Mouse (Mus musculus) CH12.LX (cell line): Measurements from ENCODE around the gene Wnt6. TPM values are rescaled to one million over a fixed set of nuclear protein-coding genes. Genes with fewer than 3 reads are reported as not detected.
A peak's percentile ranks its signal among the peaks of the same experiment; 100 is the strongest.

Experiments used
- DNase-seq: peaks from one replicate; pipeline ENCODE4 v3.0.0-alpha.2; 2013; ENCODE audit errors: extremely low read depth
- H3K27ac ChIP-seq: 2 replicates; pipeline ENCODE4 v1.5.1; 2012; ENCODE audit warnings: low read depth, mild to moderate bottlenecking, control low read depth, moderate library complexity; ENCODE audit not compliant: insufficient read depth
- H3K27me3 ChIP-seq: replicated peaks from 2 replicates; pipeline ENCODE3; 2012; ENCODE audit warnings: inconsistent platforms
- H3K36me3 ChIP-seq, 2 experiments: replicated peaks in 1 of 2; 2 replicates each; pipeline versions ENCODE3 to v1.6.1; 2012; ENCODE audit warnings: inconsistent platforms in 1 of 2, low read length in 1 of 2, mild to moderate bottlenecking in 1 of 2, mixed read lengths in 1 of 2, moderate library complexity in 1 of 2; ENCODE audit not compliant: control insufficient read depth in 1 of 2, insufficient read depth in 1 of 2
- H3K4me1 ChIP-seq, 2 experiments: 2 replicates each; pipeline ENCODE4 v1.6.1; 2012; ENCODE audit warnings: inconsistent platforms in 1 of 2, moderate library complexity in 1 of 2; ENCODE audit not compliant: insufficient read depth in 2 of 2, control insufficient read depth in 1 of 2
- H3K4me2 ChIP-seq: 2 replicates; pipeline ENCODE4 v1.6.1; 2012; ENCODE audit warnings: low read depth, mild to moderate bottlenecking, control low read depth; ENCODE audit not compliant: poor library complexity, insufficient read depth, severe bottlenecking
- H3K4me3 ChIP-seq, 3 experiments: fragments of 150-350 bp in 1 of 3; sonication (generic) in 1 of 3; replicated peaks in 1 of 3; 2 replicates each; pipeline versions ENCODE3 to v1.5.1; 2011 to 2012; ENCODE audit warnings: low read depth in 2 of 3, low read length in 2 of 3, mild to moderate bottlenecking in 2 of 3, moderate library complexity in 2 of 3, control low read depth in 1 of 3, improper control_type of control experiment in 1 of 3, inconsistent platforms in 1 of 3, mixed read lengths in 1 of 3; ENCODE audit not compliant: poor library complexity in 1 of 3
- H3K79me2 ChIP-seq: replicated peaks from 2 replicates; pipeline ENCODE4 v1.6.1; 2012; ENCODE audit warnings: mild to moderate bottlenecking, moderate library complexity; ENCODE audit not compliant: control insufficient read depth, poor library complexity, insufficient read depth, severe bottlenecking; ENCODE audit errors: extremely low read depth
- H3K9ac ChIP-seq: 2 replicates; pipeline ENCODE4 v1.6.1; 2012; ENCODE audit warnings: low read depth, mild to moderate bottlenecking, control low read depth, moderate library complexity; ENCODE audit not compliant: insufficient read depth
- H3K9me3 ChIP-seq: replicated peaks from 2 replicates; pipeline ENCODE3; 2012; ENCODE audit warnings: low read length, inconsistent platforms, mixed read lengths
- CHD1 ChIP-seq: IDR thresholded peaks from 2 replicates; pipeline ENCODE4 v1.6.1; 2012; ENCODE audit warnings: low read depth, low read length, improper control_type of control experiment, inconsistent platforms
- CTCF ChIP-seq, 2 experiments: IDR thresholded peaks in 1 of 2; conservative IDR thresholded peaks in 1 of 2; 2 replicates each; pipeline ENCODE4 v1.5.1; 2011 to 2012; ENCODE audit warnings: low read depth in 2 of 2, low read length in 2 of 2, improper control_type of control experiment in 1 of 2, inconsistent platforms in 1 of 2, mild to moderate bottlenecking in 1 of 2, moderate library complexity in 1 of 2
- ELF1 ChIP-seq: IDR thresholded peaks from 2 replicates; pipeline ENCODE4 v1.6.1; 2014; ENCODE audit warnings: low read depth, mild to moderate bottlenecking, inconsistent platforms, low read length, improper control_type of control experiment
- EP300 ChIP-seq: IDR thresholded peaks from 2 replicates; pipeline ENCODE4 v1.6.1; 2011; ENCODE audit warnings: low read length, improper control_type of control experiment
- ETS1 ChIP-seq: conservative IDR thresholded peaks from 2 replicates; pipeline ENCODE4 v1.6.1; 2012; ENCODE audit warnings: low read depth, mild to moderate bottlenecking, inconsistent platforms, low read length, improper control_type of control experiment, moderate library complexity
- IRF4 ChIP-seq: IDR thresholded peaks from 2 replicates; pipeline ENCODE4 v1.6.1; 2014; ENCODE audit warnings: low read depth, mild to moderate bottlenecking, inconsistent platforms, low read length, improper control_type of control experiment
- JUN ChIP-seq: IDR thresholded peaks from 2 replicates; pipeline ENCODE4 v1.6.1; 2011; ENCODE audit warnings: low read depth, mild to moderate bottlenecking, low read length, improper control_type of control experiment, moderate library complexity; ENCODE audit not compliant: insufficient read depth
- JUND ChIP-seq: conservative IDR thresholded peaks from 2 replicates; pipeline ENCODE4 v1.6.1; 2011; ENCODE audit warnings: low read depth, low read length, improper control_type of control experiment
- MAFK ChIP-seq: IDR thresholded peaks from 2 replicates; pipeline ENCODE4 v1.6.1; 2011; ENCODE audit warnings: low read length, improper control_type of control experiment; ENCODE audit not compliant: insufficient replicate concordance
- MAZ ChIP-seq: IDR thresholded peaks from 2 replicates; pipeline ENCODE4 v1.6.1; 2012; ENCODE audit warnings: low read depth, mild to moderate bottlenecking, inconsistent platforms, low read length, improper control_type of control experiment, moderate library complexity
- NELFE ChIP-seq: IDR thresholded peaks from 2 replicates; pipeline ENCODE4 v1.6.1; 2011; ENCODE audit warnings: low read depth, low read length, improper control_type of control experiment
- RAD21 ChIP-seq: IDR thresholded peaks from 2 replicates; pipeline ENCODE4 v1.6.1; 2011; ENCODE audit warnings: low read depth, mild to moderate bottlenecking, low read length, improper control_type of control experiment, moderate library complexity
- SIN3A ChIP-seq: IDR thresholded peaks from 2 replicates; pipeline ENCODE4 v1.6.1; 2012; ENCODE audit warnings: low read length, improper control_type of control experiment, inconsistent platforms
- SMC3 ChIP-seq: IDR thresholded peaks from 2 replicates; pipeline ENCODE4 v1.6.1; 2011; ENCODE audit warnings: low read depth, low read length, improper control_type of control experiment
- TCF12 ChIP-seq: IDR thresholded peaks from 2 replicates; pipeline ENCODE4 v1.6.1; 2014; ENCODE audit warnings: low read depth, mild to moderate bottlenecking, inconsistent platforms, low read length, improper control_type of control experiment
- UBTF ChIP-seq: IDR thresholded peaks from 2 replicates; pipeline ENCODE4 v1.6.1; 2012; ENCODE audit warnings: low read depth, mild to moderate bottlenecking, inconsistent platforms, low read length, improper control_type of control experiment, moderate library complexity
- USF1 ChIP-seq: IDR thresholded peaks from 2 replicates; pipeline ENCODE4 v1.6.1; 2014; ENCODE audit warnings: low read depth, mild to moderate bottlenecking, inconsistent platforms, low read length, improper control_type of control experiment
- USF2 ChIP-seq: conservative IDR thresholded peaks from 2 replicates; pipeline ENCODE4 v1.6.1; 2011; ENCODE audit warnings: low read depth, low read length, improper control_type of control experiment
- ZC3H11A ChIP-seq: IDR thresholded peaks from 2 replicates; pipeline ENCODE4 v1.6.1; 2012; ENCODE audit warnings: low read depth, mild to moderate bottlenecking, inconsistent platforms, low read length, improper control_type of control experiment
- dilution Hi-C: fragments of 300-500 bp; cut with MboI; formaldehyde crosslinking; loops from 2 replicates; pipeline ENCODE4 v1.14.3; 2020; ENCODE audit warnings: low sequenced_read_pairs; ENCODE audit not compliant: extremely low pct_unique_long_range_greater_than_20kb, extremely low pct_ligation_motif_present
- in situ Hi-C: fragments of 300-500 bp; cut with MboI; formaldehyde crosslinking; loops from 3 replicates; pipeline ENCODE4 v1.14.3; 2019; ENCODE audit warnings: low sequenced_read_pairs, low pct_ligation_motif_present, low pct_unique_long_range_greater_than_20kb, mixed read lengths
- polyA plus RNA-seq: library from polyadenylated mRNA; unstranded; fragments of >175 nt; gene quantifications from 2 replicates; pipeline ENCODE4 v1.2.1, GENCODE M21; 2012; ENCODE audit warnings: low read depth; ENCODE audit not compliant: insufficient read length
- total RNA-seq, 2 experiments: library from RNA; depleted of rRNA; stranded (reverse); fragments of 300-350 nt in 1 of 2; fragments of >200 nt in 1 of 2; gene quantifications; 2 replicates each; pipeline ENCODE4 v1.2.3; 2012 to 2014

The Wnt6 gene
- total and polyA plus RNA-seq, 3 experiments: 0.67 to 3.4 (median 1.7) TPM

GRCm38 (mm10) chr1:74784041-74784759 is 12.5 kb downstream of the Wnt6 start:
- H3K4me3 ChIP-seq: peak overlapping the region in 1 of 3 experiments; percentile 45
- H3K27ac ChIP-seq: no peak overlapping the region
- H3K4me2 ChIP-seq: peak overlapping the region; percentile 37
- no peaks in the 10 kb centered on the region for H3K27me3 ChIP-seq
- H3K4me1 ChIP-seq: peaks cover 10 to 34% of the 10 kb centered on the region in 2 experiments
- no peak for TF ChIP-seq IRF4
- TF ChIP-seq UBTF: no peak
- no peak for TF ChIP-seq TCF12
- no peak for TF ChIP-seq JUN
- TF ChIP-seq SMC3: peak; percentile 21; the same call in 1 of the 2 replicates
- peak in 1 of 2 experiments; percentile 54; a peak in 2 of 4 replicates for TF ChIP-seq CTCF (conservative IDR thresholded peaks at IDR 0.05 in 1 of 2, IDR thresholded peaks at IDR 0.05 in 1 of 2; ENCODE audit: low read depth in 2 of 2, low read length in 2 of 2)
- no peak for TF ChIP-seq EP300
- H3K79me2 ChIP-seq: no peaks in the 10 kb centered on the region
- in situ Hi-C loops: no loop called here
- peaks cover 0 to 27% of the 10 kb centered on the region in 2 experiments for H3K36me3 ChIP-seq
- DNase-seq: no peak
- H3K9ac ChIP-seq: no peak overlapping the region
- H3K9me3 ChIP-seq: peaks cover 12% of the 10 kb centered on the region
- dilution Hi-C loops: no loop called here

DNA sequence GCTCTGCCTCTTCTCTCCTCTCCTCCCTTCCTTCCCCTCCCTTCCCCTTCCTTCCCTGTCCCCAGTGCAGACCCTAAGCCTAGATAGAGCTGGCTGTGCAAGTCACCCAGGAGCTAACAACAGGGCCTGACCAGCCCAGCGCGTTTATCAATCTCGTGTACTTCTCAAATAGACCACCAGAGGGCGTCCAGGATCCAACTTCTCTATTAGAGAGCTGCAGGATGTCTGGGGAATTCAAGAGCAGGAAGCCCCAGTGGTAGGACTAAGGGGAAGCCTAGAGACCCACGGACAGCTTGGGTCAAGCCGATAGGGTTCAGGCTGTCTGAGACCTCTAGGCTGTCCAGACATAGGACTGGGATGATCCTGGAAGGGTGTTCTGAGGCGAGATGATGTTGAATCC is 16.2 kb downstream of the Wnt6 start:
- peak overlapping the region; percentile 37 for H3K27ac ChIP-seq
- dilution Hi-C loops: no loop called here

More for the DNA sequence above, 16.2 kb downstream of the Wnt6 start:
- Histone ChIP-seq H3K9me3 (peaks cover 12% of the 10 kb centered on the region), H3K9ac (no peak overlapping the region), H3K4me3 (peak overlapping the region in 2 of 3 experiments; percentile 2 to 49)
- peak; percentile 91 for DNase-seq
- TF ChIP-seq USF2: no peak
- peak; percentile 98 for TF ChIP-seq SMC3
- TF ChIP-seq ELF1: peak; percentile 37; the same call in 1 of the 2 replicates
- peak; percentile 89 for TF ChIP-seq ZC3H11A
- no peak for TF ChIP-seq CHD1
- peak; percentile 35; the same call in 1 of the 2 replicates for TF ChIP-seq IRF4
- TF ChIP-seq RAD21: peak; percentile 92
- no peak for TF ChIP-seq USF1
- TF ChIP-seq NELFE: peak; percentile 23; the same call in 1 of the 2 replicates
- TF ChIP-seq MAFK: no peak
- TF ChIP-seq JUND: no peak
- peak; percentile 35 to 96; a peak in 3 of 4 replicates for TF ChIP-seq CTCF (conservative IDR thresholded peaks at IDR 0.05 in 1 of 2, IDR thresholded peaks at IDR 0.05 in 1 of 2; ENCODE audit: low read depth in 2 of 2, low read length in 2 of 2)
- TF ChIP-seq SIN3A: 0 out of 2 replicates have a peak, but pooled peaks have one; percentile 40
- peak; percentile 44; the same call in 1 of the 2 replicates for TF ChIP-seq TCF12
- peak; percentile 57; the same call in 1 of the 2 replicates for TF ChIP-seq MAZ
- TF ChIP-seq ETS1: no peak
- TF ChIP-seq, all 38 proteins: peak for 10
- peak overlapping the region; percentile 48; the same call in 1 of the 2 replicates for H3K4me2 ChIP-seq
- H3K79me2 ChIP-seq: peaks cover 8% of the 10 kb centered on the region
- H3K36me3 ChIP-seq: peaks cover 0 to 18% of the 10 kb centered on the region in 2 experiments
- peaks cover 32 to 50% of the 10 kb centered on the region in 2 experiments for H3K4me1 ChIP-seq
- H3K27me3 ChIP-seq: no peaks in the 10 kb centered on the region
- in situ Hi-C loops: no loop called here
